7 mouse cellular contexts compared by ENCODE assay signal in the genomic region with DNA sequence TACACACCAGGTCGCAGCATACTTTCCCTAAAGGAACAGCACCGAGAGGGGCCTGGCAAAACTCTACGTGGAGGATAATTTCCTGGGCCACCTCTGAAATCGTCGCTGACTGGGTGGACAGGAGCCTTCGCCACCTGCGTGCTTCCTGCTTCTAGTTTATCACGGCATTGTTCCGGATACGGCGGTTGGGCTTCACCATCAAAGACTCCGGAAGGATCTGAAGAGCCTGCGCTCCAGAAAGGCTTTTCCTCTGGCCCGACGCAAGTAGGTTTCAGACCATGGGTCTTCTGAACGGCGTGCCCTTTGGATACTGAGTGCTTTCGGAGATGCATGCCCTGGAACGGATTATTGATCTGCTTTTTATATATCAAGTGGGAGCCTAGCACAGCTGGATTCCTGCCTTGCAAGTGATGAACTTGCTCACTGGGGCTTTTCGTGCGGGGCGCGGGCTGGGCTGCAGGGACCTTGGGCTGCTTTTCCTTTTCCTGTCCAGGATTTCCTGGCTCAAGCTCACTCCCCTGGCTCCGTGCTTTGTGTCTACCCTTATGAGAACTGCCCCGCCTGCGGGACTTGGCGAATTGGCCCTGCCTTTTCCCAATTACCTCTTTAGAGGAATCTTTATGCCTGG. TPM values are rescaled to one million over a fixed set of nuclear protein-coding genes. Genes with fewer than 3 reads are reported as not detected.
DNase-seq lines count a peak whose midpoint lies in the region; ATAC-seq lines count a peak whose summit lies in the region.

No protein-coding gene starts in this region.

- peak; percentile 36 for DNase-seq in ES-CJ7 (ENCODE audit: low read depth, low spot score)
- peak; percentile 73 for DNase-seq in adrenal gland, postnatal 14 days
- peak; percentile 72 to 82 for DNase-seq in kidney, postnatal 25 days
- DNase-seq in forebrain, embryonic 10.5 days (ENCODE audit: extremely low spot score, low spot score), result no peak
- no peak for DNase-seq in urinary bladder, adult 18-20 months (ENCODE audit: low spot score in 2 of 2)

- no peaks in the 10 kb centered on the region for H3K27me3 ChIP-seq in heart, embryonic 14.5 days (ENCODE audit: control insufficient read depth, insufficient read depth, low read length)
- peaks cover 13% of the 10 kb centered on the region for H3K27me3 ChIP-seq in megakaryocyte, embryonic 14.5 days (replicated peaks)
- H3K27me3 ChIP-seq in forebrain, embryonic 10.5 days (ENCODE audit: poor library complexity, severe bottlenecking), result peaks cover 12% of the 10 kb centered on the region; the same call in 1 of the 2 replicates

- peak overlapping the region; percentile 69 to 80 for H3K27ac ChIP-seq in heart, embryonic 14.5 days (replicated peaks in 1 of 2; ENCODE audit: control insufficient read depth in 1 of 2, insufficient read depth in 1 of 2, low read depth in 2 of 2, low read length in 2 of 2)
- no peak overlapping the region for H3K27ac ChIP-seq in forebrain, embryonic 10.5 days

- peak overlapping the region; percentile 55 for H3K9ac ChIP-seq in heart, embryonic 14.5 days (ENCODE audit: low read length)

- no peaks in the 10 kb centered on the region for H3K9me3 ChIP-seq in heart, embryonic 14.5 days (ENCODE audit: control insufficient read depth, low read length)
- no peaks in the 10 kb centered on the region for H3K9me3 ChIP-seq in megakaryocyte, embryonic 14.5 days
- no peaks in the 10 kb centered on the region for H3K9me3 ChIP-seq in forebrain, embryonic 10.5 days

- H3K4me2 ChIP-seq in heart, embryonic 14.5 days (ENCODE audit: low read length), result peak overlapping the region; percentile 65

- peaks cover 5 to 10% of the 10 kb centered on the region in 2 experiments; a peak in 2 of 4 replicates for H3K4me1 ChIP-seq in heart, embryonic 14.5 days (ENCODE audit: control insufficient read depth in 2 of 2, insufficient read depth in 2 of 2, low read length in 2 of 2)
- peaks cover 54% of the 10 kb centered on the region for H3K4me1 ChIP-seq in megakaryocyte, embryonic 14.5 days
- peaks cover 22% of the 10 kb centered on the region for H3K4me1 ChIP-seq in forebrain, embryonic 10.5 days

- H3K36me3 ChIP-seq in heart, embryonic 14.5 days (ENCODE audit: control insufficient read depth, insufficient read depth, low read length), result no peaks in the 10 kb centered on the region
- H3K36me3 ChIP-seq in megakaryocyte, embryonic 14.5 days (replicated peaks; ENCODE audit: low read length), result no peaks in the 10 kb centered on the region
- no peaks in the 10 kb centered on the region; the same call in 1 of the 2 replicates for H3K36me3 ChIP-seq in forebrain, embryonic 10.5 days (replicated peaks)

- WGBS in heart, embryonic 14.5 days, result 37% methylated on average over 27 of the region's 27 CpGs
- WGBS in forebrain, embryonic 10.5 days, result 70% methylated on average over 27 of the region's 27 CpGs

- peak; percentile 57 for ATAC-seq in heart, embryonic 14.5 days (ENCODE audit: insufficient number of reproducible peaks, insufficient read depth, low FRiP score, low read depth)

- peak overlapping the region; percentile 26 to 31 for H3K4me3 ChIP-seq in heart, embryonic 14.5 days (ENCODE audit: control insufficient read depth in 1 of 2, insufficient read depth in 1 of 2, low read depth in 1 of 2, low read length in 2 of 2)
- peak overlapping the region; percentile 89 for H3K4me3 ChIP-seq in megakaryocyte, embryonic 14.5 days (replicated peaks)
- H3K4me3 ChIP-seq in forebrain, embryonic 10.5 days, result no peak overlapping the region

RNA-seq across cellular contexts. Expression of a gene that starts 14.1 kb away (rescaled TPM):
- 107 and 121 TPM in 2 replicates for total RNA-seq in adrenal gland, postnatal 14 days (2021)
- 95.5 and 102 TPM in 2 replicates for polyA plus RNA-seq in heart, embryonic 14.5 days (2014; fragmentation: Nextera tagmentation; extraction: Ambion mirVana)
- polyA plus RNA-seq in megakaryocyte, embryonic 14.5 days (2012; ENCODE audit: insufficient read depth, low replicate concordance), result 6.6 and 107 TPM in 2 replicates
- polyA plus RNA-seq in forebrain, embryonic 10.5 days (2016; fragmentation: Nextera tagmentation; extraction: Ambion mirVana), result 110 and 113 TPM in 2 replicates

Comparison
In these comparisons a context has a peak if more than half of its experiments do, and no peak if none do; other contexts are left out.
1. DNase-seq: peak in ES-CJ7 (single experiment), adrenal gland, postnatal 14 days (single experiment) and kidney, postnatal 25 days (2 of 2); none in forebrain, embryonic 10.5 days (single experiment) and urinary bladder, adult 18-20 months (0 of 2).